ENCODE assay signal across 15 mouse cellular contexts in genomic region chr3:86108576-86108975, GRCm38 (mm10). TPM values are rescaled to one million over a fixed set of nuclear protein-coding genes. Genes with fewer than 3 reads are reported as not detected.
DNase-seq lines count a peak whose midpoint lies in the region; ATAC-seq lines count a peak whose summit lies in the region.
"Had no signal": no experiment of that assay in that cellular context is flagged by ENCODE, and none has a peak within 500 bp of the region (broad histone marks: within the 10 kb centered on the region; RNA-seq: fewer than 3 reads in every experiment).

No protein-coding gene starts in this region.

- H3K4me3 ChIP-seq in heart, embryonic 12.5 days = no peak overlapping the region
- no peak overlapping the region for H3K4me3 ChIP-seq in intestine, embryonic 15.5 days (replicated peaks)
- H3K4me3 ChIP-seq in midbrain, embryonic 13.5 days (replicated peaks) = no peak overlapping the region
- H3K4me3 ChIP-seq: limb, embryonic 10.5 days; neural tube, embryonic 15.5 days had no signal

- peak; percentile 94 for ATAC-seq in heart, embryonic 12.5 days (ENCODE audit: insufficient number of reproducible peaks, low FRiP score)
- peak; percentile 83 for ATAC-seq in intestine, embryonic 15.5 days
- no peak for ATAC-seq in midbrain, embryonic 13.5 days
- ATAC-seq: hindbrain, embryonic 16.5 days had no signal

- no peaks in the 10 kb centered on the region for H3K9me3 ChIP-seq in heart, embryonic 12.5 days (replicated peaks)
- no peaks in the 10 kb centered on the region for H3K9me3 ChIP-seq in intestine, embryonic 15.5 days
- H3K9me3 ChIP-seq in midbrain, embryonic 13.5 days = no peaks in the 10 kb centered on the region
- H3K9me3 ChIP-seq: limb, embryonic 10.5 days; neural tube, embryonic 15.5 days had no signal

- H3K4me1 ChIP-seq in heart, embryonic 12.5 days (replicated peaks) = 0 out of 2 replicates have a peak, but pooled peaks cover 5% of the 10 kb centered on the region
- 0 out of 2 replicates have a peak, but pooled peaks cover 3% of the 10 kb centered on the region for H3K4me1 ChIP-seq in intestine, embryonic 15.5 days (replicated peaks)
- H3K4me1 ChIP-seq in midbrain, embryonic 13.5 days (replicated peaks) = peaks cover 16% of the 10 kb centered on the region

- no peaks in the 10 kb centered on the region for H3K27me3 ChIP-seq in heart, embryonic 12.5 days (replicated peaks)
- no peaks in the 10 kb centered on the region for H3K27me3 ChIP-seq in intestine, embryonic 15.5 days (replicated peaks)
- no peaks in the 10 kb centered on the region for H3K27me3 ChIP-seq in midbrain, embryonic 13.5 days
- H3K27me3 ChIP-seq: neural tube, embryonic 15.5 days had no signal

- H3K4me2 ChIP-seq in heart, embryonic 12.5 days = no peak overlapping the region
- H3K4me2 ChIP-seq in intestine, embryonic 15.5 days (replicated peaks) = no peak overlapping the region
- H3K4me2 ChIP-seq in midbrain, embryonic 13.5 days (replicated peaks) = no peak overlapping the region
- H3K4me2 ChIP-seq: neural tube, embryonic 15.5 days had no signal

- no peak for DNase-seq in heart, adult 9 months (ENCODE audit: low spot score in 2 of 2)
- peak; percentile 97 for DNase-seq in MEL-GATA-1-ER (ENCODE audit: extremely low read depth, low read depth)
- peak; percentile 7 for DNase-seq in skeletal muscle tissue, adult 2 months (ENCODE audit: low read depth, low spot score)
- DNase-seq in T-cell, adult 2 months (ENCODE audit: low spot score) = no peak
- no peak for DNase-seq in urinary bladder, postnatal 25 days (ENCODE audit: low spot score)
- DNase-seq: cerebellum, adult 9-10 months; gastrocnemius, postnatal 10 days; kidney, postnatal 25 days; midbrain, embryonic 14.5 days had no signal

- no peak overlapping the region for H3K9ac ChIP-seq in heart, embryonic 12.5 days
- H3K9ac ChIP-seq in intestine, embryonic 15.5 days = no peak overlapping the region
- no peak overlapping the region for H3K9ac ChIP-seq in midbrain, embryonic 13.5 days (replicated peaks)
- H3K9ac ChIP-seq: neural tube, embryonic 15.5 days had no signal

- H3K27ac ChIP-seq in heart, embryonic 12.5 days (ENCODE audit: poor library complexity, severe bottlenecking) = no peak overlapping the region; the same call in 1 of the 2 replicates
- no peak overlapping the region for H3K27ac ChIP-seq in intestine, embryonic 15.5 days
- H3K27ac ChIP-seq in midbrain, embryonic 13.5 days = no peak overlapping the region
- H3K27ac ChIP-seq: limb, embryonic 10.5 days; neural tube, embryonic 15.5 days had no signal

- WGBS in heart, embryonic 12.5 days = 72% methylated on average over 4 of the region's 4 CpGs
- WGBS in intestine, embryonic 15.5 days = 63% methylated on average over 4 of the region's 4 CpGs
- 92% methylated on average over 4 of the region's 4 CpGs for WGBS in midbrain, embryonic 13.5 days

- H3K36me3 ChIP-seq in heart, embryonic 12.5 days = peaks cover 11% of the 10 kb centered on the region; the same call in 1 of the 2 replicates
- no peaks in the 10 kb centered on the region for H3K36me3 ChIP-seq in intestine, embryonic 15.5 days
- no peaks in the 10 kb centered on the region for H3K36me3 ChIP-seq in midbrain, embryonic 13.5 days

RNA-seq across cellular contexts. Expression of gene Rps3a1, which starts 33.9 kb away (rescaled TPM):
- polyA plus RNA-seq in heart, embryonic 12.5 days (2016; fragmentation: Nextera tagmentation; extraction: Ambion mirVana) = 808 and 835 TPM in 2 replicates
- 1,281 and 1,419 TPM in 2 replicates for polyA plus RNA-seq in intestine, embryonic 15.5 days (2015; fragmentation: Nextera tagmentation; extraction: Ambion mirVana)
- 722 and 731 TPM in 2 replicates for polyA plus RNA-seq in midbrain, embryonic 13.5 days (2015; fragmentation: Nextera tagmentation; extraction: Ambion mirVana)

Comparison
In these comparisons a context has a peak if more than half of its experiments do, and no peak if none do; other contexts are left out.
1. DNase-seq: peak in MEL-GATA-1-ER (single experiment) and skeletal muscle tissue, adult 2 months (single experiment); none in heart, adult 9 months (0 of 2), T-cell, adult 2 months (single experiment) and urinary bladder, postnatal 25 days (single experiment).